Mouse (Mus musculus) olfactory bulb, adult 2 months (tissue): ENCODE results near the gene Wdr75.

Experiments used
- CTCF ChIP-seq: fragments of 200-500 bp; IDR thresholded peaks from 2 replicates; pipeline ENCODE4 v1.5.1; 2012; ENCODE audit warnings: low read depth, mild to moderate bottlenecking, low read length, moderate library complexity; ENCODE audit not compliant: insufficient read depth
- POLR2A ChIP-seq: fragments of 200-500 bp; IDR thresholded peaks from 2 replicates; pipeline ENCODE4 v1.6.1; 2012; ENCODE audit warnings: mild to moderate bottlenecking, low read depth, low read length, moderate library complexity; ENCODE audit not compliant: insufficient read depth

DNA sequence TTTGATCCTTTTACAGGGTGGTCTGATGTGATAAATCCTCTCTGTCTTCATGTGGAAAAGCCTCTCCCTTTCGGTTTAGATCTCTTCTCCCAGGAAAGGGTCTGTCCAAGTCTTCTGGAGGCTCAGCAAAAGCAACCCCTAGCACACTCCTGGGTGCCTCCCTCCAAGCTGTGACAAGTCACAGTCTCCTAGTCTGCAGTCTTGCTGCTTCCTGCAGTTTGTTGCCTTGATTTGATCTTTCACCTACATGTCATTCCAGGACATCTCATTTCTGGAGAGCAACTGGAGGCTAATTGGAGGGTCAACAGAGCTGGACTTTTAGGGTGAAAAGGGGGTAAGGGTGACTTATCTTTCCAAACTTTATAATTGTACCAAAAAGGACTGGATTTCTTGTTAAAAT lies 70.3 kb downstream of the Wdr75 start:
- no peak for TF ChIP-seq CTCF
- no peak for TF ChIP-seq POLR2A
